Mouse (Mus musculus) G1E (cell line): ENCODE data around the gene Apbb2. TPM values are rescaled to one million over a fixed set of nuclear protein-coding genes. Genes with fewer than 3 reads are reported as not detected.

Experiments
- ATAC-seq: 2 replicates; pipeline ENCODE4 v1.8.0; 2016; ENCODE audit warnings: mild to moderate bottlenecking; ENCODE audit not compliant: insufficient number of reproducible peaks, poor library complexity, low FRiP score, severe bottlenecking; ENCODE audit errors: extremely low read depth
- DNase-seq: peaks from one replicate; pipeline ENCODE4 v3.0.0; 2012; ENCODE audit warnings: low spot score
- H3K27me3 ChIP-seq: 2 replicates; pipeline ENCODE4 v1.6.1; 2012; ENCODE audit warnings: mild to moderate bottlenecking, low read length, inconsistent platforms; ENCODE audit not compliant: insufficient read depth
- H3K36me3 ChIP-seq: replicated peaks from 2 replicates; pipeline ENCODE3; 2012; ENCODE audit warnings: mild to moderate bottlenecking, inconsistent platforms
- H3K4me1 ChIP-seq: 2 replicates; pipeline ENCODE4 v1.6.1; 2012; ENCODE audit warnings: low read depth, low read length, inconsistent platforms, mixed read lengths; ENCODE audit not compliant: insufficient read depth
- H3K4me3 ChIP-seq: 2 replicates; pipeline ENCODE4 v1.5.1; 2012; ENCODE audit warnings: low read depth, mild to moderate bottlenecking, inconsistent platforms, low read length, moderate library complexity, mixed read lengths
- H3K9me3 ChIP-seq: replicated peaks from 2 replicates; pipeline ENCODE4 v1.6.1; 2012; ENCODE audit warnings: inconsistent platforms
- CTCF ChIP-seq: IDR thresholded peaks from 2 replicates; pipeline ENCODE4 v1.5.1; 2012; ENCODE audit warnings: low read depth, low read length, inconsistent platforms, mixed read lengths
- GATA1 ChIP-seq: IDR thresholded peaks from 2 replicates; pipeline ENCODE4 v1.6.1; 2012; ENCODE audit warnings: borderline replicate concordance, low read length, inconsistent platforms, mixed read lengths
- GATA2 ChIP-seq: IDR thresholded peaks from 2 replicates; pipeline ENCODE4 v1.6.1; 2012; ENCODE audit warnings: low read depth, low read length, inconsistent platforms, borderline replicate concordance
- POLR2AphosphoS5 ChIP-seq: IDR thresholded peaks from 2 replicates; pipeline ENCODE4 v1.6.1; 2012; ENCODE audit warnings: low read depth, low read length, inconsistent platforms; ENCODE audit not compliant: insufficient replicate concordance
- TAL1 ChIP-seq: conservative IDR thresholded peaks from 2 replicates; pipeline ENCODE4 v1.6.1; 2012; ENCODE audit warnings: low read depth, low read length, inconsistent platforms, mixed read lengths
- polyA plus RNA-seq: library from polyadenylated mRNA; stranded (reverse); fragments of >175 nt; gene quantifications from 2 replicates; pipeline ENCODE4 v1.2.3, GENCODE M21; 2012
- total RNA-seq, 2 experiments: library from RNA; stranded (forward) in 1 of 2; stranded (reverse) in 1 of 2; fragments of 200-1000 nt in 1 of 2; fragments of >200 nt in 1 of 2; fragmentation: Nextera tagmentation in 1 of 2; gene quantifications; 2 replicates each; pipeline ENCODE4 v1.2.3; 2014 to 2017

Apbb2 gene
- total and polyA plus RNA-seq, 3 experiments = 0.16 TPM; not detected in 2

DNA sequence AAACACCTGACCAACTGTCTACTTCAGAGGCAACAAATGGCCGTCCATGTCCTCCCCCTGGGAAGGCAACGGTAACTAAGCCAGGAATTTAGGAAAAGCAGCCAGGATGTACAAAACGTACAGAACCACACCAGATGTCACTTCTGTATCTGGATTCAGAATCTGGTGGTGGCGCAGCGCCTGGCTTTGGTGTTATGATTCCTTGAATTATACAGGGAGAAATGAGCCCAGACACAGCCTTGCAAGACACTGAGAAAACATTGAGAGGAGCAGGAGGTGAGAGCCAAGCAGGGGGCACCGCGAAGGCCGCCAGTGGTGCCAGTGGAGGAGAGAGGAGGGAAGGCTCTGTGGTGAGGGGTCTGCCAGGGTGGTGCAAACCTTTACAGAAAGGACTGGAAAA, 313.1 kb downstream of the Apbb2 start:
- DNase-seq (no peak), ATAC-seq (no peak)
- peaks cover 82% of the 10 kb centered on the region for H3K9me3 ChIP-seq
- no peak for TF ChIP-seq TAL1
- TF ChIP-seq GATA2 = no peak
- no peak for TF ChIP-seq POLR2AphosphoS5
- no peak for TF ChIP-seq CTCF
- TF ChIP-seq GATA1 = no peak
- H3K27me3 ChIP-seq = no peaks in the 10 kb centered on the region
- no peaks in the 10 kb centered on the region for H3K4me1 ChIP-seq
- no peaks in the 10 kb centered on the region for H3K36me3 ChIP-seq
- no peak overlapping the region for H3K4me3 ChIP-seq

DNA sequence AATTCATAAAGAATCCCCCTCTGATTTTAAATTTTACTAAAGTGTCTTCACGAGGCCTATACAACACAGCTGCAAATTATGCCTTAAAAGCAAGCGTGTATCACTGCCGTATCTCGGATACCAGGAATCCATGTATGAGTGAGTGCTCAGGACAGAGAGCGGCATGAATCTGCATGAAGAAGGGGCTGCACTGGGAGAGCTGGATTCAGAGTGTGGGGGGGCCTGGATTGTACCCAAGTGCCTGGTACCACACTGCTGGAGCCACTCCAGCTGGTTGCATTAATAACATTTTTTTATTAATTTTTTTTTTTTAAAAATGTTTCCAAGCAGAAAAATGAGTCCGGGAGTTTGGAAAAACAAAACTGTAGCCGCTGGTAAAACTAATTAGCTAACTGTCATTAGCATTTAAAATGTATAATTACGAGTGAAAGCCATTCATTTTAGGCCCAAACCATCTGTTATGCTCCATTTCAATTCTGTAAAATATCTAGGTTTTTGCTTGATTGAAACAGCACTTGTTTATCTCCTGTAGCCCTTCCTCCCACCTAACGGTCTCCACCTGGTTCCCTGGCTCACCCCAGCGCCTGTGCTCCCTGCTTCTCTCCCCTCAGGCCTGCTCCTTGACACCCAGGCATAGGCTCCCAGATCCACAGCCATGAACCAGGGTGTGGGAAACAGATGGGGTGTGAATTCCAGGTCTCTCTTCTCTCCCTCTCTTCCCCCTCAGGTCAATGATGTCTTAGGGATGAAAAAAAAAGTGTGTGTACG, 314.1 kb downstream of the Apbb2 start:
- DNase-seq (no peak), ATAC-seq (no peak)
- TF ChIP-seq TAL1 = no peak
- TF ChIP-seq CTCF = no peak
- no peak for TF ChIP-seq GATA1
- no peak for TF ChIP-seq POLR2AphosphoS5
- TF ChIP-seq GATA2 = no peak
- Histone ChIP-seq H3K27me3 (no peaks in the 10 kb centered on the region), H3K4me1 (no peaks in the 10 kb centered on the region), H3K9me3 (peaks cover 78% of the 10 kb centered on the region), H3K4me3 (no peak overlapping the region), H3K36me3 (no peaks in the 10 kb centered on the region)

DNA sequence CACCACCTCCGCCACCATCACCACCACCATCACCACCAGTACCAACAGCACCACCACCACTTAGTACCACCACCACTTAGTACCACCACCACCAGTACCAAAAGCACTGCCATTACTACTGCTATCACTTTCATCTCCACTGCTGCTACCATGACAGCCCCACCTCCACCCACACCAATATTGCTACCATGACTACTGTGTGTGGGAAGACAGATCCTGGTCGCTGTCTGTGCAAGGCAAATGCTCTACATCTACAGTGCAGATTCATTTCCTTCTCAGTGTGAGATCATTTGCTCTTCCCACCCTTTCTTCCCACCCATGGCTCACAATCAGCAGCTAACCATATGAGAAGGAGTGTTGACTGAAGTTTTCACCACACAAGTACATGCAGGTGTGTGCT, 315.7 kb downstream of the Apbb2 start:
- Histone ChIP-seq H3K9me3 (peaks cover 70% of the 10 kb centered on the region), H3K36me3 (no peaks in the 10 kb centered on the region), H3K27me3 (no peaks in the 10 kb centered on the region), H3K4me3 (no peak overlapping the region), H3K4me1 (no peaks in the 10 kb centered on the region)
- TF ChIP-seq POLR2AphosphoS5 = no peak
- TF ChIP-seq TAL1 = no peak
- no peak for TF ChIP-seq GATA2
- DNase-seq (no peak), ATAC-seq (no peak)

DNA sequence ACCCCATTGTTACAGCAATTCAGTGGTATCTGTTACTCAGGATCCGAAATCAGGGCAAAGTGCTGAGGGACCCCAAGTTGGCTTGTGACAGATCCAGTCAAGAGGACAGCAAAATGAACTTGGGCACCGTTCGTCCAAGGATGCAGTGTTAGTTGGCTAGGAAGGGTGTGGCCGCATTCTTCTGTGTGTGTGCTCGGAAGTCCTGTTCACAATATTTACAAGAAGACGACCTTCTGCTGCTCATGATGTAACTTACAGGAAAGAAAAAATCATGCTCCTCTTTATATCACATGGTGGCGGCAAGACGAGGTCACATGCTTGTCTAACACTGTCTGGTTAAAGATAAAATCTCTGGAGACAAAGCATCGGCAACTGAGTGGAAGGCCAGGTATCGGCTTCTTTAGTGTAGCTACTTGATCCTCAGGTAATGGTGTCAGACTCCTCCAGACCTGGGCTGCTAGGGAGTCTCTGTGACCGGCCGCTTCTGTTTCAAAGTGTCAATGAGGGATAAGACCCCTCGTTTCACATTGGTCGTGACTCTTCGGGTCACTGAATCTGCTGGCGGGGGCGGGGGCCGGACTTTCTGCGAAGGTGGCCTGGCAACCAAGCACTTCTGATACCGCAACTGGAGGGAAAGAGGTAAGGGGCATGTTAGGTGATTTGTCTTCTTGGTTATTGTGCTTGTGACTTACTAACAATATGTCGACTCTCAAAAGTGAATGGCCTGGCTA, 316.3 kb downstream of the Apbb2 start:
- no peak for DNase-seq
- TF ChIP-seq POLR2AphosphoS5 (no peak), GATA2 (no peak), CTCF (no peak), GATA1 (no peak), TAL1 (no peak)
- Histone ChIP-seq H3K27me3 (no peaks in the 10 kb centered on the region), H3K4me1 (no peaks in the 10 kb centered on the region), H3K9me3 (peaks cover 68% of the 10 kb centered on the region), H3K4me3 (no peak overlapping the region), H3K36me3 (no peaks in the 10 kb centered on the region)
- ATAC-seq = no peak

DNA sequence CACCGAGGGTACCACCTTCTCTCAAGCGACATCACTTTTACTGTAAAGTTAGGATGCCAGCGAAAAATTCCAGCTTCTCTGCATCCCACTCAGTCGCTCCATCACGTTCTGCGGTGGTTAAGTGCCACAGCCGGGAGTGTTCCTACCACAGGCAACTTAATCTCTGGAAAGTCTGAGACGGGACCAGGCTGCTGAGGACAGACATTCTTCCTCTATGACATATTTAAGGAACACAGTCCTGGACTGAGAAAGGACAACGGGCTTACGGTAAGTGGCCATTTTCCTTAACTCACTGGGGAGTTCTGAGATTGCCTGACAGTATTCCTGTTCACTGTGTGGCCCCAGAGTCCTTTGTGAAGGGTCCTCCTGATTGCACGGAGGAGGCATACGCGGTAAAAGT, 318.0 kb downstream of the Apbb2 start:
- TF ChIP-seq CTCF = no peak
- DNase-seq = no peak
- Histone ChIP-seq H3K36me3 (no peaks in the 10 kb centered on the region), H3K4me1 (no peaks in the 10 kb centered on the region), H3K9me3 (peaks cover 67% of the 10 kb centered on the region), H3K4me3 (no peak overlapping the region), H3K27me3 (no peaks in the 10 kb centered on the region)
- ATAC-seq = no peak

DNA sequence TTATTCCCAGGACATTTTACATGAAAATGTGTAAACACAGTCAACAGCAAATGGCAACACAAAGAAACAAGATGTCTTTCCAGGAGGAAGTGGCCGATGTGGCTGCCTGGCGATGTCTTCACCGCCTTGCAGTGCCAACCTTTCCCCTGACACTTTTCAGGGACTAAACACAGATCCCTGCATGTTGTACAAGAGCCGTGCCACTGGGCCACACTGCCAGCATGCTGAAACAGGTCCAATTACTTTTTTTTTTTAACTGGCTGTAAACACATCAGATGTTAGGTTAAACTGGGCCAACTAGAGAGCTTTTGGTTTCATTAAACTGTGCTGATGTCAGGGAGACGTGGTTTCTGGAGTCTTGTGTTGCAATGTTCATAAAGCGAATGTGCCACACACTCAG, 319.7 kb downstream of the Apbb2 start:
- Histone ChIP-seq H3K4me3 (no peak overlapping the region), H3K4me1 (no peaks in the 10 kb centered on the region), H3K9me3 (peaks cover 65% of the 10 kb centered on the region), H3K27me3 (no peaks in the 10 kb centered on the region), H3K36me3 (no peaks in the 10 kb centered on the region)
- ATAC-seq (no peak), DNase-seq (no peak)
- no peak for TF ChIP-seq CTCF
- no peak for TF ChIP-seq GATA2
- TF ChIP-seq GATA1 = no peak
- no peak for TF ChIP-seq TAL1
- no peak for TF ChIP-seq POLR2AphosphoS5
